Mouse (Mus musculus) lung, postnatal 4 days (tissue): ENCODE measurements around the gene Ubr1.
"Not testable (repeated sequence)": the region's sequence is repeated elsewhere in the genome, so short reads cannot be mapped to it uniquely, and the experiment has no call there.

ENCODE experiments used
- DNase-seq, 2 experiments: peaks; one replicate each; pipeline ENCODE4 v3.0.0; 2021

Ubr1 gene

DNA sequence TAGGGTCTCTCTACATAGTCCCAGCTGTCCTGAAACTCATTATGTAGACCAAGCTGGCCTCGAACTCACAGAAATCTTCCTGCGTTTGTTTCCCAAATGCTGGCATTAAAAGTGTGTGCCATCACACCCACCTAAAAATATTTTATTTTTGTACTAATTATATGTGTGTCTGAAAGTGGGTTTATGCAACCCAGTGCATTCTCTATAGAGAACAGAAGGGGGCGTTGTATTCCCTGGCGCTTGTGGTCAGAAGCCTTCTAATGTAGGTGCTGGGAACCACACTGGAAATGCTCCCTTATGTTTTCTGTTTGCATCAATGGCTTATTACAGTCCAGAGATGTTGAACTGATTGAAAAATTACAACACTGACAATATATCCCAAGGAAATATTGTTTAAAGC is 5.8 kb upstream of the Ubr1 start:
- peak in 1 of 2 experiments; percentile 19 for DNase-seq

- peak in 1 of 2 experiments; percentile 29 for DNase-seq
These were observed 2.4 kb upstream of the Ubr1 start for GRCm38 (mm10) chr2:120972964-120973363.

DNA sequence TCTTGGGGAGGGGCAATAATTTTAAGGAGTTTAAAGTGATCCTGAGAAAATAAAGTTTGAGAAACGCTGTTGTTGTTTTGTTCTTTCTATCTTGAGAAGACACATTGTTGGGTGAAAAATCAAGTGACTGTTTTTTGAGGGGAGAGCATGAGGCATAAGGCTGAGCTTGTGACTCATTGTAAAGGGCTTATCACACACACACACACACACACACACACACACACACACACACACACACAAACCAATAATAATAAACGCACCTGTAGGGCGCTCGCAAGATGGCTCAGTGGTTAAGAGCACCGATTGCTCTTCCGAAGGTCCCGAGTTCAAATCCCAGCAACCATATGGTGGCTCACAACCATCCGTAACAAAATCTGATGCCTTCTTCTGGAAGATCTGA is 1.7 kb upstream of the Ubr1 start:
- not testable (repeated sequence) for DNase-seq

GRCm38 (mm10) chr2:120971766-120972165 is 1.3 kb upstream of the Ubr1 start:
- no peak for DNase-seq

GRCm38 (mm10) chr2:120970045-120970539 is 423 bp downstream of the Ubr1 start:
- no peak for DNase-seq

GRCm38 (mm10) chr2:120965486-120965885 is 5.0 kb downstream of the Ubr1 start:
- DNase-seq, result peak in 1 of 2 experiments; percentile 20

- no peak for DNase-seq
These were observed 7.4 kb downstream of the Ubr1 start for GRCm38 (mm10) chr2:120963110-120963509.

GRCm38 (mm10) chr2:120960261-120960660 is 10.3 kb downstream of the Ubr1 start:
- DNase-seq, result no peak

- no peak for DNase-seq
These were observed 10.7 kb downstream of the Ubr1 start for GRCm38 (mm10) chr2:120959827-120960226.

GRCm38 (mm10) chr2:120959363-120959762 is 11.2 kb downstream of the Ubr1 start:
- DNase-seq, result no peak

DNA sequence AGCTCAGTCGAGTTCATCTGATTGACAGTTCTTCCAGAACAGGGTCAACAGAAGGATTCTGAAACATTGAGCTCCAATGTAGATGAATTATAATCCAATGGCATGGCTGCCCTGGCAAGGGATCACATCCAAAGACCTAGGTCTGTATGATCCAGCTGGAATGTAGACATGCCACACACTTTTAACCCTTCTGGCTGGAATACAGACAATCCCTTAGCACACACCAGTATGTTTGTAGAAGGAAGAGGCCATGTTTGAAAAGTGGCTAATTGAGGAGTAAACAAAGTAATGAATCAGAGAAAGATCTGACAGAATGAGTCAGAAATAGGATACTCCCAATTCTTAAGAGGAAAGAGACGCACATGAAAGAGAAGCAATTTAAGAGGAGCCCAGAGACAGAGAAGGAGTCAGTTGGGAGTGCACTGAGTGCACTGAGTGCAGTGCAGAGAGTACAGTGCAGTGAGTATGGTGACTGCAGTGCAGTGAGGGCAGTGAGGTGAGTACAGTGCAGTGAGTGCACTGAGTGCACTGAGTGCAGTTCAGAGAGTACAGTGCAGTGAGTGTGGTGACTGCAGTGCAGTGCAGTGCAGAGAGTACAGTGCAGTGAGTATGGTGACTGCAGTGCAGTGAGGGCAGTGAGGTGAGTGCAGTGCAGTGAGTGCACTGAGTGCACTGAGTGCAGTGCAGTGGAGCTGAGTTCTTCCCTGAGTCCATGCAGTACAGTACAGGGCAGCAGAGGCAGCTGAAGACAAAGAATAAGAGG is 18.2 kb downstream of the Ubr1 start:
- DNase-seq, result no peak

DNA sequence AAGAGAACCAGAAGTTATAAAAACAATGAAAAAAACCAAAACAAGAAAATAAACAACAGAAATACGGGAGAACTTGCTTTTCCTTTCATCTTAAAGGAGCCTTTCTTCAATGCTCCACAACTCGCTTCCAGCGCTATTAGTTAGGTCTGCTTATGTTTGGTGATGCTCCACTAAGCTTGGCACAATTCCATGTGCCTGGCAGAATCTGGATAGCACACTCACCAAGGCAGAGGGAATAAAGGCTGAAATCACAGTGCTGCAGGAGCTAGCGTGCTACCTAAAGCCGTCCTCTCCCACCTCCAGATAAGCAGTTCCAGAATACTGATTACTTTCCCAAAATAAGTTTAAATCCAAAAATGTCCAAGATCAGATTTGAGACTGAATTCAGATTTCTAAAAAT is 19.3 kb downstream of the Ubr1 start:
- DNase-seq, result no peak

GRCm38 (mm10) chr2:120933038-120933437 is 37.5 kb downstream of the Ubr1 start:
- no peak for DNase-seq

DNA sequence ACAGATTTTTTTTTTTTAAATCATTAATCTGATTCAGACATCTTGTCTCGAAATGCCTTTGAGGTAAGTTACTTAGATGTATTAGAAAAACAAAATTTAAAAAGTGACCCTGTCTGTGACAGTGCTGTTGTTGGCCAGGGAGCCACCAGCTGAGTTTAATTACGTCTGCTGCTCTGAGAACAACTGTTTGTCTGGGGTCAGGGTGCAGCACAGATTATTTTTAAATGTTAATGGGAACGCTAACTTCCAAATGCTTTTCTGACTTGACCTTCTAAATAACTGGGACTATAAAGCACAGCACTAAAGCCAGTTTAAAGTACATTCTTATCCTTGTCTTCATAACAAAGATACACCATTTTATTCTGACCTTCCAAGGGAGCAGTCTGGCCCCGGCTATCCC is 61.0 kb downstream of the Ubr1 start:
- no peak for DNase-seq

- DNase-seq, result no peak
These were observed 74.2 kb downstream of the Ubr1 start for GRCm38 (mm10) chr2:120896361-120896760.

- DNase-seq, result no peak
These were observed 82.9 kb downstream of the Ubr1 start for GRCm38 (mm10) chr2:120887601-120888000.

GRCm38 (mm10) chr2:120873192-120873591 is 97.3 kb downstream of the Ubr1 start:
- DNase-seq, result no peak

DNA sequence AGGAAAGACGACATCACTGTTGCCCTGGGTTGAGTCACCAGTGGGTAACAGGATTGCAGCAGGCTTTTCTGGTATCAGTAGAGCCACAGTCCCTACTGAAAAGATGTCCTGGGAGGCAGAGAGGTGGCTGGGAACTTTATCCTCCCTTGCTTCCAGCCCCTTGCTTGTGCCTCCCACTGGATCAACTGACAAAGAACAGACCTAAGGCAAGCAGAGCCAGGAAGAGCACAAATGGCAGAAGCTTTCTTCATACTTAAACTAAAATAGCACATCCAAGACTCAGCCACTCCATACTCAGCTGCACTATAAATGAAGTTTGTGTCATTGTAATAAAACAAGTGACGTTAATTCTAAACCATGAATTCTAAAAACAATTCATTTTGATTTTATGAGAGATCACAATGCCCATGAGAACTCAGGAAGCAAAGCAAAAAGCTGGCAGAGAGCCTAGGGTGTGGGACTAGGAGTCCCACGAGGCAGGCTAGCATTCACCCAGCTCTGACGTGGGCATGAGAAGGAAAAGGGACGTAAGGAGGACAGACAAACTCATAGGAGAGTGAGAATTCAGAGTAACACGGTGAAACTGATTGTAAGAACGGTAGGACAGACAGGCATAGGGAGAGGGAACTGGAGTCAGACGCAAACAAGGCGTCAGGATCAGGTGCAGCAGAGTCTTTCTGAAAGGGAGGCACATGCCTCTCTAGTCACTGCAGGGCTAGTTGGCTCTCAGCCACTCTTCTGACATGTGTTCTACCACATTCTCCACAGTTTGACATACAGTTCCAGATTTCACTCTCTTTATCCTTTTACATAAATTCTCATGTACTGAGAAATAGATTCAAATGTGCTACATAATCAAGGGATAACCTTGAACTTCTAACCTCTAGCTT is 98.8 kb downstream of the Ubr1 start:
- DNase-seq, result peak; percentile 31 to 36

- no peak for DNase-seq
These were observed 103.2 kb downstream of the Ubr1 start for GRCm38 (mm10) chr2:120867336-120867735.

DNA sequence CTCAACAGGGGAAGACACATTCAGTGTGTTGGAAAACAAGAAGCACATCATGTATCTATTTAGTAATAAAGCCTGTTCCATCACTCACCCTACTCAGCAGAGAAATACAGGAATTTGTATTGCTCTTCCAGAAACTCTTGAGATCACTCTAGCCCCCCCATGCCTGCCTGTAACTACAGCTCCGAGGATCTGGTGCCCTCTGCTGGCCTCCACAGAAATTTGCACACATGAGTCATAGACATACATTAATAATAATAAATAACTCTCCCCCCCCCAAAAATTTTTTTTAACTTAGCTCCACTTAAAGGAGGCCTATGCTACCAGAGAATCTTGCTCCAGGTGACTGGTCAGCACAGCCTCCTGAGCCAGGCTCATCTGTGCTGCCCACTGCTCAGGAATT is 104.0 kb downstream of the Ubr1 start:
- peak; percentile 26 to 53 for DNase-seq

DNA sequence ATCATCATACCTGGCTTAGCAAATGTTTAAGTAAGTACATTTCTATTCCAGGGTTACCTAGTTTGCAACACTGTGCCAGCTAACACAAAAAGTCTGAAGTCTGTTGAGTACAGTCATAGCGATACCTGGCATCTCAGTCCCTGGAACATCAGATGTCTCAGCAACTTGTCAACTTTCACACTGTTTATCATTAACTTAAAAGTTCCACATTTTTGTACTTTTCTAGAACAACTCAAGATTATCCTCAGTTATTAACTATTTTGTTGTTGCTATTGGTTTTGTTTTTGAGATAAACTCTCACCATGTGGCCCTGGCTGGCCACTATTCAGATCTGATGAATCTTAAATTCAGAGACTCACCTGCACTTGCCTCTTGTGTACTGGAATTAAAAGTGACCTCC is 107.1 kb downstream of the Ubr1 start:
- DNase-seq, result no peak

- no peak for DNase-seq
These were observed 109.8 kb downstream of the Ubr1 start for GRCm38 (mm10) chr2:120860699-120861098.

DNA sequence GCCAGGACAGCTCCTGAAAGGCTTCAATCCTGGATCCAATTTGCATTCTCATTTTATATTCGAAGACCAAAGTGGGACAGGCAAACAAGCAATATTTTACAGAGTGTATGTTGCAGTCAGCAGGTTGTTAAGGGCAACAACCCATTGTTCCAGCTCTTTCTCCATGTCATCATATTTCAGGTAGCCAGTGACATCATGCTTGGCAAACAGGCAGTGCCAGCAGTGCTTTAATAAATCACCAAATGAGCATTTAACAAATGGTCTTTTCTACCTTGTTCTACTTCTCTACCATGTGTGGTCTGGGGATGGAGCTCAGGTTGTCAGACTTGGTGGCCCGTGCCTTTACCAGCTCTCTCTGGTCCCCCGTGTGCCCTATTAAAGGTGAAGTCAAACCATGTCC is 112.4 kb downstream of the Ubr1 start:
- no peak for DNase-seq

DNA sequence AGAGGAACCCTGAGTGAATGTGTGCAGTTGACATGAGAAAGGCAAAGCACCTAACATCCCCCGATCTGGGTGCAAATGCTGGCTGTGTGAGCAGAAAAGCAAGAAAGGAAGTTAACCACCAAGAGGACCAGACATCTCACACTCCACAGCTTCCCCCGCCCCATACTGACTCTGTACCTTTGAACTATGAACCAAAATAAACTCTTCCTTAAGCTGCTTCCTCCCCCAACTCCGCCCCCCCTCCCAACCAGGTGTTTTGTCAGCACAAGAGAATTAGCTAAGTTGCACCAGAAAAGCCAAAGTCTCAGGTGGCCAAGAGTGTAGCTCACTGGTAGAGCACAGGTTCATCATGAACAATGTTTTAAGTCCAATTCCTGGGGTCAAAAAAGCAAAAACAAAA is 117.4 kb downstream of the Ubr1 start:
- DNase-seq, result no peak
